Mouse (Mus musculus): Measurements from ENCODE around the gene L3mbtl3. TPM values are rescaled to one million over a fixed set of nuclear protein-coding genes. Genes with fewer than 3 reads are reported as not detected.

Gene L3mbtl3
- total and polyA plus RNA-seq, 3 experiments: 11.8 to 19.5 (median 18.0) TPM

- Histone ChIP-seq H3K9ac (ENCODE audit: insufficient read depth, low read depth) (no peak overlapping the region), H3K9me3 (replicated peaks; ENCODE audit: low read length) (no peaks in the 10 kb centered on the region), H3K36me3 (replicated peaks in 1 of 2; ENCODE audit: control insufficient read depth in 1 of 2, insufficient read depth in 1 of 2, low read length in 1 of 2) (peaks cover 2 to 54% of the 10 kb centered on the region in 2 experiments), H3K4me3 (replicated peaks in 1 of 3; ENCODE audit: low read depth in 2 of 3, low read length in 2 of 3, poor library complexity in 1 of 3) (no peak overlapping the region), H3K79me2 (replicated peaks; ENCODE audit: control insufficient read depth, extremely low read depth, insufficient read depth, poor library complexity, severe bottlenecking) (peaks cover 4% of the 10 kb centered on the region), H3K27ac (ENCODE audit: insufficient read depth, low read depth) (no peak overlapping the region), H3K4me2 (ENCODE audit: insufficient read depth, low read depth, poor library complexity, severe bottlenecking) (no peak overlapping the region), H3K4me1 (ENCODE audit: control insufficient read depth in 1 of 2, insufficient read depth in 2 of 2) (peaks cover 6 to 16% of the 10 kb centered on the region in 2 experiments), H3K27me3 (replicated peaks) (no peaks in the 10 kb centered on the region)
- dilution Hi-C loops (cut with MboI; ENCODE audit: extremely low pct_ligation_motif_present, extremely low pct_unique_long_range_greater_than_20kb, low sequenced_read_pairs) (no loop called here), in situ Hi-C loops (cut with MboI; ENCODE audit: low pct_ligation_motif_present, low pct_unique_long_range_greater_than_20kb, low sequenced_read_pairs) (loop anchor here (25.0 kb wide), 1 partner anchor 529 kb away; no protein-coding TSS in a partner anchor)
- no peak for DNase-seq (ENCODE audit: extremely low read depth)
- TF ChIP-seq RAD21 (IDR thresholded peaks at IDR 0.05; ENCODE audit: low read depth, low read length) (no peak), BHLHE40 (IDR thresholded peaks at IDR 0.05; ENCODE audit: low read depth, low read length) (no peak), MYC (IDR thresholded peaks at IDR 0.05; ENCODE audit: low read depth, low read length) (no peak), NRF1 (IDR thresholded peaks at IDR 0.05; ENCODE audit: low read depth, low read length) (no peak), USF2 (conservative IDR thresholded peaks at IDR 0.05; ENCODE audit: low read depth, low read length) (no peak), CTCF (conservative IDR thresholded peaks at IDR 0.05 in 1 of 2, IDR thresholded peaks at IDR 0.05 in 1 of 2; ENCODE audit: low read depth in 2 of 2, low read length in 2 of 2) (no peak), SIN3A (IDR thresholded peaks at IDR 0.05; ENCODE audit: low read length) (no peak), HCFC1 (IDR thresholded peaks at IDR 0.05; ENCODE audit: low read depth, low read length) (no peak), NELFE (IDR thresholded peaks at IDR 0.05; ENCODE audit: low read depth, low read length) (no peak), ZKSCAN1 (IDR thresholded peaks at IDR 0.05; ENCODE audit: borderline replicate concordance, low read depth, low read length) (no peak), POLR2A (IDR thresholded peaks at IDR 0.05; ENCODE audit: low read depth, low read length) (no peak)
Measured at GRCm38 (mm10) chr10:26358231-26358630, 17.5 kb downstream of the L3mbtl3 start.

GRCm38 (mm10) chr10:26353781-26354180 is 22.0 kb downstream of the L3mbtl3 start:
- no peak for DNase-seq (ENCODE audit: extremely low read depth)
- in situ Hi-C loops (cut with MboI; ENCODE audit: low pct_ligation_motif_present, low pct_unique_long_range_greater_than_20kb, low sequenced_read_pairs) (loop anchor here (25.0 kb wide), 1 partner anchor 534 kb away; no protein-coding TSS in a partner anchor), dilution Hi-C loops (cut with MboI; ENCODE audit: extremely low pct_ligation_motif_present, extremely low pct_unique_long_range_greater_than_20kb, low sequenced_read_pairs) (no loop called here)

More at GRCm38 (mm10) chr10:26353781-26354180, 22.0 kb downstream of the L3mbtl3 start:
- TF ChIP-seq KAT2A (IDR thresholded peaks at IDR 0.05; ENCODE audit: insufficient replicate concordance, low read length) (no peak), MXI1 (IDR thresholded peaks at IDR 0.05; ENCODE audit: low read depth, low read length) (no peak), TCF12 (IDR thresholded peaks at IDR 0.05; ENCODE audit: low read depth, low read length) (no peak), MYC (IDR thresholded peaks at IDR 0.05; ENCODE audit: low read depth, low read length) (no peak), MAFK (IDR thresholded peaks at IDR 0.05; ENCODE audit: insufficient replicate concordance, low read length) (no peak), MAZ (IDR thresholded peaks at IDR 0.05; ENCODE audit: low read depth, low read length) (no peak), ZNF384 (IDR thresholded peaks at IDR 0.05; ENCODE audit: low read depth, low read length) (no peak), ZMIZ1 (IDR thresholded peaks at IDR 0.05; ENCODE audit: low read depth, low read length) (no peak), RCOR1 (conservative IDR thresholded peaks at IDR 0.05; ENCODE audit: low read depth, low read length) (no peak), ELF1 (IDR thresholded peaks at IDR 0.05; ENCODE audit: low read depth, low read length) (no peak), ZKSCAN1 (IDR thresholded peaks at IDR 0.05; ENCODE audit: borderline replicate concordance, low read depth, low read length) (no peak), CTCF (conservative IDR thresholded peaks at IDR 0.05 in 1 of 2, IDR thresholded peaks at IDR 0.05 in 1 of 2; ENCODE audit: low read depth in 2 of 2, low read length in 2 of 2) (no peak), SIN3A (IDR thresholded peaks at IDR 0.05; ENCODE audit: low read length) (no peak)
- no peak overlapping the region for H3K4me3 ChIP-seq (replicated peaks in 1 of 3; ENCODE audit: low read depth in 2 of 3, low read length in 2 of 3, poor library complexity in 1 of 3)
- H3K27ac ChIP-seq (ENCODE audit: insufficient read depth, low read depth): no peak overlapping the region
- H3K9me3 ChIP-seq (replicated peaks; ENCODE audit: low read length): peaks cover 3% of the 10 kb centered on the region
- no peaks in the 10 kb centered on the region; the same call in 1 of the 2 replicates for H3K79me2 ChIP-seq (replicated peaks; ENCODE audit: control insufficient read depth, extremely low read depth, insufficient read depth, poor library complexity, severe bottlenecking)
- no peaks in the 10 kb centered on the region for H3K27me3 ChIP-seq (replicated peaks)
- no peak overlapping the region for H3K4me2 ChIP-seq (ENCODE audit: insufficient read depth, low read depth, poor library complexity, severe bottlenecking)
- peaks cover 8 to 68% of the 10 kb centered on the region in 2 experiments for H3K36me3 ChIP-seq (replicated peaks in 1 of 2; ENCODE audit: control insufficient read depth in 1 of 2, insufficient read depth in 1 of 2, low read length in 1 of 2)
- no peak overlapping the region for H3K9ac ChIP-seq (ENCODE audit: insufficient read depth, low read depth)
- peaks cover 0 to 10% of the 10 kb centered on the region in 2 experiments; a peak in 2 of 4 replicates for H3K4me1 ChIP-seq (ENCODE audit: control insufficient read depth in 1 of 2, insufficient read depth in 2 of 2)
